Mouse (Mus musculus) spleen, adult 12 weeks (tissue): Measurements from ENCODE around the gene Gm45799.

ENCODE experiments used
- DNase-seq: peaks from one replicate; pipeline ENCODE4 v3.0.0; 2022; ENCODE audit warnings: low spot score

The Gm45799 gene

DNA sequence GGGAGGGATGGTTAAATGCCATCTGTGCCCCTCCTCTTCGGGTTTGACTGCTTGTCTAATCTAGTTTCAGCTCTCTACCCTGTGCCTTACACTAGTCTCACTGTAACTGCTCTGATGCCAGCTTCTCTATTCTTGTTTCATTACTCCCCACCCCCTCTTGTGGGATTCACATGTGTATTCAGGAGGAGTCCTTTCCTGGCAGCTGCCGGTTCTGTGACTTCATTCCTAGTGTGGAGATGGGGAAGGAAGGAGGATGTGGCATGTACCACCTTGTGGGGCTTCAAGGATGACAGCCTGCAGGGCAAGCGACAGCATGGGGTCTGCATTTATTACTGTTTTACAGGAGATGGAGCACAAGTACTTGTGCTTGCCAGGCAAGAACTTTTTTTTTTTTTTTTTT, 1.6 kb downstream of the Gm45799 start:
- DNase-seq: no peak

DNA sequence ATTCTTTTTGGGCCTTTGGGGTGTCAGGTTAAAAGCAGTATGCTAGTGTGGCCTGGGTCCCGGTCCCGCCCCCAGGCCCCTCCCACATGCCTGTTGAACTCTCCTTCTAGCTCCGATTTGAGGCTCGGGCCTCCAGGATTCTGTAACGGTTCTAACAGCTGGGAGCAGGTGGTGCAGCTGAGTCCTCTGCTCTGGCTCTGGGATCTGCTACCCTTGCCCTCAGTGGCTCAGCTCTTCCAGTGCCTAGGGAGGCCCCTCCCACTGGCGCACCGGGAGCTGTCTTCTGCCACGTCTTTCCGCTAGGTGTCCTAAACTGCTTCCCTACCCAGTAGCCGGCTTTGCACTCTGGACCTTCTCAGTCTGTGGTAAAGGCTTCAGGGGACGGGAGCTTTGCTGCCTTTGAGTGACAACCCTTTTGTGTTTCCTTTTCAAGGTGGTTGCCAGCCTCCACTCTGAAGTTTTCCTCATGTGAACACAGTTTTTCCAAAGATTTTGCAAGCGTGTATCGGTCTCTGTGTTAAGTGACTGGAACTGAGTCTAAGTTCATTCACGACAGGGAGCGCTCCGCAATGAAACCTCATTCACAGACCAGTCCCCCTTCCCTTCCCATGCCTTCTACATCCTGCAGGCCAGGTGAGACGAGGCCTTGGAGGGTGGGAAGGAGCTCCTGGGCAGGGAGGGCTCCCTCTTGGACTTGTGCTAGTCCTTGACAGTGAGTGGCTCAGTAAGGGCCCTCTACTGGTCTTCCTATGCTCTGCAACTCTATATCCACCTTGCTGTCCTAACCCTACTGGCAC, 10.5 kb downstream of the Gm45799 start, which contains the start of gene Dnhd1:
TSS of gene Dnhd1 (plus strand) at position 189 of the 797 bp plus-strand sequence.
- DNase-seq: peak; percentile 46

DNA sequence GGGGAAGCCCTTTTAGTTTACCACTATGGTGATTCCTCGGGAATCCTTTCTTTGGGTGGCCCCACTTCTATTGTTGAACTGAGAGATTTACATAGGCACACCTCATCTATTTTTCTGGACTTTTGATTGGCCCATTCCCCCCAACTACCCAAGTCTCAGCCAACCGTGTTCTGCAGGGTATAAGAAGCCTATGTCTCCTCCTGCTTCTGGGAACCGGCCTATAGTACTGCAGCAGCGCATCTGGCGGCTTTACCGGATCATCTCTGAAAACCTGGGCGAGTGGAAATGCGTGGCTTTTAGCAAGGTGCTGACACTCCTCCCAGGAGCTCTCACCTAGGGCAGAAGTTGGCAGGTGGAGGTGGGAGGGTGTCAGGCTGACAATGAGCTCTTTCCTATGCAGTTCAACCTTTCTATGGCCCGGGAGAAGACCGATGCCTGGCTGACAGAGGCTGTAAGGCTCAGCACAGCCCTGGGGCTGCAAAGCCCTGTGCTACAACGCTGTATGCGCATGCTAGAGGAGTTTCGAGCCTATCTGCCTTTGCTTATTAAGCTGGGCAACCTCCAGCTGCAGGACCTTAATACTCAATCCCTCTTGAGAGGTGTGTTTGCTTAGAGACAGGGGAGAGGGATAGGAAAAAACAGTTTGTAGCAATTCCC, 45.3 kb downstream of the Gm45799 start:
- DNase-seq: no peak

DNA sequence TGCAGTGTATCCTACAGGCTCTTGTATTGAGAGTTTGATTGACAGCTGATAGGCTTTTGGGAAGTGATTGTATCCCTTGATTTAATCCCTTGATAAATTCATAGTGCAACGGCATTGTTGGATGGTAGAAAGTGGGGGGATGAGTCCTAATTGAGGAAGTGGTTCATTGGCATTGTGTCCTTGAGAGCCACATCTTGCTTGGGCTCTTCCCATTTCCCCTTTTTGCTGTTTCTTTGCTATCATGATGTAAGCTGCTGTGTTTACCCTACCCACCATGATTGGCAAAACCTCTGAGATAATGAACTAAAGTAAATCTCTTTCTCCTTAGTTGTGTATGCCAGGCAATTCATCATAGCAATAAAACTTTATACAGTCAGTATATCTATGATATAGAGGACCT, 50.5 kb downstream of the Gm45799 start:
- no peak for DNase-seq

DNA sequence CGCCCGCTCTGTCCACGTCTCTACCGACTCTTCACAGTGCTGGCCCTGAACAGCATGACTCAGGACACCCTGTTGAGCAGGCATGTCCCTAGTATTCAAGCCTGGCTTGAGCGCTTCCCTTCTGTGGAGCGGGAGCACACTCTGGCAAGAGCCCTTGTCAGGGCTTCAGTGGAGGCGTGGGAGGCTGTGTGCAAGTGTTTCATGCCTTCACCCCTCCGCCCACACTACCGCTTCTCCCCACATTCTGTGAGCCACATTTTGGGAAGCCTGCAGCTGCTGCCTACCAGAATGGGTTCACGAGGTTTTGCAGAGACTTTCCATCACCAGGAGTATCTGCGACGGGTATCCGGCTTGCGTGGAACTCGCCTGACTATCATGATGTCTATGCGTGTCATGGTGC, 62.8 kb downstream of the Gm45799 start:
- no peak for DNase-seq

DNA sequence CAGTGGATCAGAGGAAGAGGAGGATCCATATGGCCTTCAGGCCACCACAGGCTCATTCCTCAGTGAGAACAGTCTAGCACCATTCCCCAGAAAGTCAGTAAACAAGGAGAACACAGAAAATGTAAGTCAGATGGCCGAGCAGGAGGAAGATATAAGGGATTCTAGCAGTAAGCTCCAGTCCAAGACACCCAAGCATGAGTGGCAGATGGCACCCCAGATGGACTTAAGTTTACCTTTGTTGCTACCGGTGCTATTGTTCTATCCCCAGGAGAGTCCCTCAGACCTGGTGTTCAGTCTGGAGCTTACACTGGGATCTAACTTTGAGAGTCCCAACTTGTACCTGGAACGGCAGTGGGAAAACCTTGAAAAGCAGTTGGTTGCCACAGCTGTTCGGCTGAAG, 63.5 kb downstream of the Gm45799 start:
- DNase-seq: no peak

DNA sequence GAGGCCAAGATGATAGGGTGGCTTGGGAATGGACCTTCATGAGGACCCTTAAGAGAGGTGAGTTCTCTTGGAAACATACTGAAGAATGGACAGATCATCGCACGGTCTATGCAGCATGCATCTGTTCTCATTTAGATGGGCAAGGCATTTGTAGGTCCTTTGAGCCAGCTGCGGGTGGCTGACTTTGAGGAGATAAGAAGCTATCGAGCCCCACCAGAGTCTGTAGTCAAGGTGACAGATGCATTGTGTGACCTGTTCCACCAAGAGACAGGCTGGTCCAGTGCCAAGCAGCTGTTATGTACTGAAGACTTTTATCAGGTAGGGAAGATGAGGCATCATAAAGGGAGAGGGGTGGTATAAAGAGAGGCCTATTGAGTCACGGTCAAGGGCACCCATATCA, 68.4 kb downstream of the Gm45799 start:
- DNase-seq: peak; percentile 30

DNA sequence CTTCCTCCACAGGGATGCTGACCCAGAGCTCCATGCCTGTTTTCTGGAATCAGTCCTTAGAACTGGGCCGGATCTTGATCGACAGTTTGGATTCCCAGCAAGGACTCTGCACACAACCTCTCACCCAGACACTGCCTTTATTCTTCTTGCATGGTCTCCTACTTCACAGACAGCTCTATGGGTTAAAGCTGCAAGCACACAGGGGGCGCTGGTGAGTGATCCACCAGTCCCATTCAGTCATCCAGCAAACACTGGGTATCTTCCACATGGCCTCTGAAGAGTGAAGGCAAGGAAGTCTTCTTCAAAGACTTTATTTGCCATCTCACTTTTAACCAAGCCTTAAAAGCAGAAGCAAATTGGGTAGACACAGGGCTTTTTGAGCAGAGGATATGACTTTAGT, 75.0 kb downstream of the Gm45799 start:
- no peak for DNase-seq

DNA sequence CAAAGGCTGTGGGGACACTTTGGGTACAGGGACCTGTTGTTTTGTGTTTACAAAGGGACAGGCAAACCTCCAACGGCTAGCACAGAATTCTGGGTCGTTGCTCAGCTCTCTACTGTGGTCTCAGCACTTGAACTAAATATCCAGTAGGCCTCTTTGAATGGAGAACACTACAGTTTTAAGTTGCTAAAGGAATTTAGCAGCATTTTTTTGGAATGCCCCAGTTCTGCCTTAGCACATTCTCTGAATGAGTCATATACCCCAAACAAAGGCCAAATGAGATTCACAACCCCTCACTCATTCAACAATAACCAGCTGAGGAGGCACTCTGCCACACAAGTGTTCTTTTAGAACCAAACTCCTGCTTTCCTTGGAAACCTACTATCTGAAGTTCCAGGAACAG, 81.6 kb downstream of the Gm45799 start:
- no peak for DNase-seq

DNA sequence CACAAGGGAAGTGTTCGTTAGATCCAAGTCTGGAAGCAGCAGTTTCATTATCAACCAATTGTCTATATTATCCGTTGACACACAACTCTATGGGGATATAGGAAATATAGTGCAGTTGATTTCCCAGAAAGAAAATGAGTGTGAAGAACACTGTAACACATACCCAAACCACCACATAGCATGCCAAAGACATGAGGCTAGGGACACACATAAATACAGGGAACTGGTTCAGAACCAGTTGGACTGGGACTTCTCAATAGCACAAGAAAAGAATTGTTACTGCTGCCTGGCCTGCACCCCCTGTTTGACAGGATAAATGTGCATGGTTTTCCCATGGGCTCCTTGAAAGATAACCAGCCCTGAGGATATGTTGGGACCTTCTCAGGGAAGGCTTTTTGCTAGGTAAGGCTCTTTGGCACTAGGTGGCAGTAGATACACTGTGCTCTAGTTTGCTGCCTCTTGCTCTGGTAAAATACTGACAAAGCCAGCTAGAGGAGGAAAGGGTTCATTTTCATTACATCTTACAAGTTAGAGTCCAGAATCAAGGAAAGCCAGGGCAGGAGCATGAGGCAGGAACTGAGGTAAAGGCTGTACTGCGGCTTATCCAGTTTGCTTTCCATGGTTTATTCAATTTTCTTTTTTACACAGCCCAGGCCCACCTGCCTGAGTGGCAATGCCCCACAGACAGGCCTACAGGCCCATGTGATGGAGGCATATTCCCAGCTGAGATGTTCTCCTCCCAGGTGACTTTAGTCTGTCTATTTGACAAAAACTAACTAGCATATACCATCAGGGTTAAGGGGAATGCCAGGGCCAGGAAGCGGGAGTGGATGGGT, 86.0 kb downstream of the Gm45799 start:
- no peak for DNase-seq

DNA sequence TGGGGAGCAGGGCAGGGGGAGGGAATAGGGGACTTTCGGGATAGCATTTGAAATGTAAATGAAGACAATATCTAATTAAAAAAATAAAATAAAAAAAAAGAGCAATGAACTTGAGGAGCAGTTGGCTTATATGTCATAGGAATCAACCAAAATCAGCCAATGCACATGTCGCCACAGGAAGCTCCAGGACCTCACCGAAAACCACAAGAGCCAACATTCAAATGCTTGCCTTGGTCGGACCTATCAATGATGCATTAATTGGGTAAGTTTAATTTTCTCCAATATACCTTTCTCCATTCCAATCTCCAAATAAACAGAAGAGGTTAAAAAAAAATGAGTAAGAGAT, 86.6 kb downstream of the Gm45799 start:
- no peak for DNase-seq

DNA sequence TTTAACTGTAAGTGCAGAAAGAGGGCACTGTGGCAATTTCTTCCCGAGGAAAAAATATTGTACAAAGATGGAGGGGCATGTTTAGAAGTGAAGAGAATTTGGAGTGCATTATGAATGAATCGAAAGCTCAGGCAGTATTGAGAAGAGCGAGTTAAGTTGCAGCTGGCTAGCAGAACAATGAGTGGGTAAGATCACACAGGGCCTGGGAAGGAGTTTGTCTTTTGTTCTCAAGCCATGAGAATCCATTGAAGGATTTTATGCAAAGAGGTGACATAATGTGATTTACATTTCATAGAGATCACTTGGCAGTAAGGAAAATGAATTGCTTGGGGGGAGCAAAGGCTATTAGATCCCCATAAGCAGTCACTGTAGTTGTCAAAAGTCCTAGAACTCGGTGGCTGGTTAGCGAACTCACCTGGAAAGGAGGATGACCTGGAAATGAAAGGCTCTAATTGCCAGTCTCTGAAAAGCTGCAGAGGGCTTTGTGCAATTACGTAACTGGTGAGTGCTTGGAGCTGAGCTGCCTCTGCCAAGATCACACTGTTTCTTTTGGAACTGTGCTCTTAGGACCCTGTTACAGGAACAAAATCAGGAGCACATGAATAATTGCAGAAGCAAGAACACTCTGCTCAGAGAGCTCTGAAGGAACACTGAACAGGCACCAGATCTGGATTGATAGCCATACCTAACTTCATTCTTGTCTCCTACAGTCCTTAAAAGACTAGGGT, 88.5 kb downstream of the Gm45799 start:
- DNase-seq: no peak

DNA sequence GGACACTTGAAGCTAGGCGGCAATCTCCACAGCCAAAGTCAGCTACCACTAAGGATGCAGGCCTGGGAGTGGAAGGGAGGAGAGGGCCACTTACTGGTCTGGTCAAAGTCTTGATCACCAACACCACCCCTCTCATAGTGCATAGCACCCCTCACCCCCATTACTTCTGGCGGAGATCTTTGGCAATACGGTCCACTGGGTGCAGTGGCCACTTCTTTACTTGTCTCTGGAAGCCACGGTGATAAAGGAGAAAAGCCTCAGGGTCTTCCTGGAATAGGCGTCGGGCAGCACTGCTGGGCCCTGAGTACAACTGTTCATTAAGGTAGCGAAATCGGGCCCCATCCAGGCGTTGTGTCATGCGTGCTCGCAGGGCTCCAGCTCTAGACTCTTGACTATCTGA, 93.5 kb downstream of the Gm45799 start:
- no peak for DNase-seq
